Mouse (Mus musculus): ENCODE results near the gene Gm10645. TPM values are rescaled to one million over a fixed set of nuclear protein-coding genes. Genes with fewer than 3 reads are reported as not detected.

The Gm10645 gene
- polyA plus RNA-seq (2012; rRNA removed) = 0.19 and 0.25 TPM in 2 replicates

- Histone ChIP-seq H3K27ac (ENCODE audit: insufficient read depth, low read depth, low read length) (peak within 1 kb of the TSS; percentile 37; the same call in 1 of the 2 replicates), H3K4me3 (ENCODE audit: insufficient read depth, low read depth, low read length) (peak within 1 kb of the TSS; percentile 56), H3K36me3 (ENCODE audit: control insufficient read depth, insufficient read depth, low read length) (no peaks in the 10 kb centered on the region), H3K27me3 (replicated peaks; ENCODE audit: control insufficient read depth, insufficient read depth, low read length) (no peaks in the 10 kb centered on the region), H3K4me1 (ENCODE audit: control insufficient read depth, insufficient read depth, low read length) (no peaks in the 10 kb centered on the region; the same call in 1 of the 2 replicates)
- peak; percentile 22 for DNase-seq
- TF ChIP-seq CTCF (conservative IDR thresholded peaks at IDR 0.05; ENCODE audit: insufficient read depth, insufficient read length, low read depth, low read length) (no peak), POLR2A (IDR thresholded peaks at IDR 0.05; ENCODE audit: low read depth, low read length) (no peak)
- WGBS = 5% methylated on average over 54 of the region's 54 CpGs
Measured at GRCm38 (mm10) chr8:83165931-83166867, at the start of gene Gm10645. Gm10645 (minus strand) TSS chr8:83166170.

DNA sequence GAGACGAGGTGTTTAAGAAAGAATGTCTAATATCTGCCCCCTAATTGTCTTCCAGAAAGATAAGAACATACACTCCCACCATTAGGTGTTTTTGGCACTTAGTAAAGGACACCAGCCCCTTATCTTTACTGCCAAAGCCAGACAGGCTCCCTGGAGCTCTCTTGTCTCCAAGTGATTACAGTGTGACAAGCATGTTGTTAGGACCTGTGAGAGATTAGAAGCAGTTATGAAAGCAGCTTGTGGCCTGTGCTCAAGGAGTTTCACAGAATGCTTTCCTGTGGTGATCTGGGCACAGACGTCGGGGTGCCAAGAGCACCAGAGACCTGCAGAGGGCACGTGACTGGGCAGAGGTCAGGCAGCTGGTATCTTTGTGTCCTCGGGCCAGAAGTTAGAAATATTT, 49.1 kb upstream of the Gm10645 start:
- H3K4me1 ChIP-seq (ENCODE audit: control insufficient read depth, insufficient read depth, low read length) = no peaks in the 10 kb centered on the region; the same call in 1 of the 2 replicates
- peak; percentile 46 for DNase-seq
- 31% methylated on average over 5 of the region's 5 CpGs for WGBS
- peak overlapping the region; percentile 16; the same call in 1 of the 2 replicates for H3K27ac ChIP-seq (ENCODE audit: insufficient read depth, low read depth, low read length)
- H3K27me3 ChIP-seq (replicated peaks; ENCODE audit: control insufficient read depth, insufficient read depth, low read length) = no peaks in the 10 kb centered on the region
- H3K36me3 ChIP-seq (ENCODE audit: control insufficient read depth, insufficient read depth, low read length) = no peaks in the 10 kb centered on the region
- TF ChIP-seq POLR2A (IDR thresholded peaks at IDR 0.05; ENCODE audit: low read depth, low read length) (no peak), CTCF (conservative IDR thresholded peaks at IDR 0.05; ENCODE audit: insufficient read depth, insufficient read length, low read depth, low read length) (no peak)
- no peak overlapping the region for H3K4me3 ChIP-seq (ENCODE audit: insufficient read depth, low read depth, low read length)

DNA sequence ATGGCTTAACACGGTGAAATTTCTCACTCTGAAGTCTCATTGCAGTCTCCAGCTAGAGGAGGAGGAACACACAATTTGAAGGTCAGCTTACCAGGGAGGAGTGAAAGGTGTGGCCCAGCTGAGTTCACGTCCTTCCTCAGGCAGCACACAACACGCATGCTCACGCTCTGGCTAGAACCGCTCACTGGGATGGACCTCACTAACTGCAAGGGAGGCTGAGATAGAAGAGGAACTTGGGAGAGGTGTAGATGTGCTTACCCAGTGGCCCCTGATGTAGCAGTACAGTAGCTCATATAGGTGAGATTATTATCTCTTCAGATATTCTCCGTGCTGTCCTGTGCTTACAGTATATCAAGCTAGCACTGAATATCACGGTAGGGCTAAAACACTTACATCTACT, 44.7 kb upstream of the Gm10645 start:
- WGBS = 78% methylated on average over 7 of the region's 7 CpGs
- TF ChIP-seq POLR2A (IDR thresholded peaks at IDR 0.05; ENCODE audit: low read depth, low read length) (no peak), CTCF (conservative IDR thresholded peaks at IDR 0.05; ENCODE audit: insufficient read depth, insufficient read length, low read depth, low read length) (no peak)
- no peaks in the 10 kb centered on the region for H3K27me3 ChIP-seq (replicated peaks; ENCODE audit: control insufficient read depth, insufficient read depth, low read length)
- no peaks in the 10 kb centered on the region; the same call in 1 of the 2 replicates for H3K4me1 ChIP-seq (ENCODE audit: control insufficient read depth, insufficient read depth, low read length)
- no peaks in the 10 kb centered on the region for H3K36me3 ChIP-seq (ENCODE audit: control insufficient read depth, insufficient read depth, low read length)
- H3K27ac ChIP-seq (ENCODE audit: insufficient read depth, low read depth, low read length) = no peak overlapping the region
- H3K4me3 ChIP-seq (ENCODE audit: insufficient read depth, low read depth, low read length) = no peak overlapping the region
- DNase-seq = no peak

GRCm38 (mm10) chr8:83209581-83209980, 43.6 kb upstream of the Gm10645 start:
- no peak overlapping the region for H3K4me3 ChIP-seq (ENCODE audit: insufficient read depth, low read depth, low read length)
- H3K36me3 ChIP-seq (ENCODE audit: control insufficient read depth, insufficient read depth, low read length) = no peaks in the 10 kb centered on the region
- 55% methylated on average over 4 of the region's 4 CpGs for WGBS
- H3K27ac ChIP-seq (ENCODE audit: insufficient read depth, low read depth, low read length) = no peak overlapping the region
- H3K27me3 ChIP-seq (replicated peaks; ENCODE audit: control insufficient read depth, insufficient read depth, low read length) = no peaks in the 10 kb centered on the region
- no peak for DNase-seq
- TF ChIP-seq CTCF (conservative IDR thresholded peaks at IDR 0.05; ENCODE audit: insufficient read depth, insufficient read length, low read depth, low read length) (no peak), POLR2A (IDR thresholded peaks at IDR 0.05; ENCODE audit: low read depth, low read length) (no peak)
- no peaks in the 10 kb centered on the region for H3K4me1 ChIP-seq (ENCODE audit: control insufficient read depth, insufficient read depth, low read length)

DNA sequence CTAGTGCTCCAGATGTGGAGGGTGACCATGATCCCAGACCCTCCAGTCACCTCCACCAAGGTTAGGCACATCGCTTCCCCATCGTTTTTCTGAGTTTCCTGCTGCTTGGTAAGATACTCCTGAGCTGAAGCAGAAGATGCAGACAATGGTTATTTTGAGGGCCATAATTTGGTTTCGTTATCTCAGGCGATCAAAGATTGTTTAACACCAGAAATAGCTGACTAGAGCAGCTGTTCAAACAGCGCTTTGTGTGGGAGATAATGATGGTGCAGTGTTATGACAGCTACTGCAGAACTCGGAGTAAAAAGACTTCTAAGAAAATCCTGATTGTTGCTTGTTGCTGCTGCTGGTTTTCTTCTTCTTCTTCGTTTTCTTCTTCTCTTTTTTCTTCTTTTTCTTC, 39.9 kb upstream of the Gm10645 start:
- Histone ChIP-seq H3K27ac (ENCODE audit: insufficient read depth, low read depth, low read length) (no peak overlapping the region), H3K27me3 (replicated peaks; ENCODE audit: control insufficient read depth, insufficient read depth, low read length) (no peaks in the 10 kb centered on the region), H3K36me3 (ENCODE audit: control insufficient read depth, insufficient read depth, low read length) (no peaks in the 10 kb centered on the region), H3K4me3 (ENCODE audit: insufficient read depth, low read depth, low read length) (no peak overlapping the region), H3K4me1 (ENCODE audit: control insufficient read depth, insufficient read depth, low read length) (no peaks in the 10 kb centered on the region)
- DNase-seq = no peak
- 63% methylated on average over 7 of the region's 7 CpGs for WGBS
- TF ChIP-seq CTCF (conservative IDR thresholded peaks at IDR 0.05; ENCODE audit: insufficient read depth, insufficient read length, low read depth, low read length) (no peak), POLR2A (IDR thresholded peaks at IDR 0.05; ENCODE audit: low read depth, low read length) (no peak)

GRCm38 (mm10) chr8:83202946-83203345, 37.0 kb upstream of the Gm10645 start:
- WGBS = 91% methylated on average over 11 of the region's 11 CpGs
- Histone ChIP-seq H3K36me3 (ENCODE audit: control insufficient read depth, insufficient read depth, low read length) (no peaks in the 10 kb centered on the region), H3K27me3 (replicated peaks; ENCODE audit: control insufficient read depth, insufficient read depth, low read length) (no peaks in the 10 kb centered on the region), H3K27ac (ENCODE audit: insufficient read depth, low read depth, low read length) (no peak overlapping the region), H3K4me3 (ENCODE audit: insufficient read depth, low read depth, low read length) (no peak overlapping the region), H3K4me1 (ENCODE audit: control insufficient read depth, insufficient read depth, low read length) (no peaks in the 10 kb centered on the region)
- TF ChIP-seq POLR2A (IDR thresholded peaks at IDR 0.05; ENCODE audit: low read depth, low read length) = no peak
- TF ChIP-seq CTCF (conservative IDR thresholded peaks at IDR 0.05; ENCODE audit: insufficient read depth, insufficient read length, low read depth, low read length) = no peak
- DNase-seq = no peak
